Mouse (Mus musculus): Measurements from ENCODE around the gene Vhl. TPM values are rescaled to one million over a fixed set of nuclear protein-coding genes. Genes with fewer than 3 reads are reported as not detected.
A peak's percentile ranks its signal among the peaks of the same experiment; 100 is the strongest.

Gene Vhl
- total RNA-seq (2022), result 10 to 100 TPM; 41.0 to 50.5 (median 47.0) TPM

GRCm38 (mm10) chr6:113623941-113624751 lies at the start of gene Vhl:
Gene Vhl, plus strand, starts transcription at chr6:113623959.
- DNase-seq (ENCODE audit: low spot score in 2 of 2), result peak; percentile 82

GRCm38 (mm10) chr6:113576044-113576443 lies 47.7 kb upstream of the Vhl start:
- peak; percentile 32 to 51 for DNase-seq (ENCODE audit: low spot score in 2 of 2)

GRCm38 (mm10) chr6:113579306-113579705 lies 44.5 kb upstream of the Vhl start:
- DNase-seq (ENCODE audit: low spot score in 2 of 2), result no peak

GRCm38 (mm10) chr6:113583023-113583422 lies 40.7 kb upstream of the Vhl start:
- DNase-seq (ENCODE audit: low spot score in 2 of 2), result no peak

GRCm38 (mm10) chr6:113585065-113585464 lies 38.7 kb upstream of the Vhl start:
- no peak for DNase-seq (ENCODE audit: low spot score in 2 of 2)

- DNase-seq (ENCODE audit: low spot score in 2 of 2), result no peak
Measured at GRCm38 (mm10) chr6:113586466-113587183, 37.1 kb upstream of the Vhl start.

- DNase-seq (ENCODE audit: low spot score in 2 of 2), result no peak
Measured at GRCm38 (mm10) chr6:113592637-113593036, 31.1 kb upstream of the Vhl start.

GRCm38 (mm10) chr6:113597945-113598344 lies 25.8 kb upstream of the Vhl start:
- DNase-seq (ENCODE audit: low spot score in 2 of 2), result no peak

- DNase-seq (ENCODE audit: low spot score in 2 of 2), result no peak
Measured at GRCm38 (mm10) chr6:113599833-113600232, 23.9 kb upstream of the Vhl start.

- no peak for DNase-seq (ENCODE audit: low spot score in 2 of 2)
Measured at GRCm38 (mm10) chr6:113600543-113601139, 23.1 kb upstream of the Vhl start, which contains the start of gene Fancd2os. Gene Fancd2os, minus strand, starts transcription at chr6:113600715.

- DNase-seq (ENCODE audit: low spot score in 2 of 2), result no peak
Measured at GRCm38 (mm10) chr6:113602821-113603220, 20.9 kb upstream of the Vhl start.

GRCm38 (mm10) chr6:113603993-113604392 lies 19.8 kb upstream of the Vhl start:
- DNase-seq (ENCODE audit: low spot score in 2 of 2), result no peak

GRCm38 (mm10) chr6:113604432-113605223 lies 19.1 kb upstream of the Vhl start, which contains the start of gene Brk1:
Gene Brk1, plus strand, starts transcription at chr6:113604772.
- peak; percentile 89 to 91 for DNase-seq (ENCODE audit: low spot score in 2 of 2)

- DNase-seq (ENCODE audit: low spot score in 2 of 2), result no peak
Measured at GRCm38 (mm10) chr6:113605224-113605545, 18.6 kb upstream of the Vhl start.

GRCm38 (mm10) chr6:113608871-113609270 lies 14.9 kb upstream of the Vhl start:
- DNase-seq (ENCODE audit: low spot score in 2 of 2), result no peak

- DNase-seq (ENCODE audit: low spot score in 2 of 2), result no peak
Measured at GRCm38 (mm10) chr6:113609293-113609692, 14.5 kb upstream of the Vhl start.

GRCm38 (mm10) chr6:113612258-113612969 lies 11.3 kb upstream of the Vhl start:
- DNase-seq (ENCODE audit: low spot score in 2 of 2), result no peak

- DNase-seq (ENCODE audit: low spot score in 2 of 2), result no peak
Measured at GRCm38 (mm10) chr6:113614152-113614551, 9.6 kb upstream of the Vhl start.

GRCm38 (mm10) chr6:113614997-113615396 lies 8.8 kb upstream of the Vhl start:
- DNase-seq (ENCODE audit: low spot score in 2 of 2), result no peak

GRCm38 (mm10) chr6:113615489-113615888 lies 8.3 kb upstream of the Vhl start:
- no peak for DNase-seq (ENCODE audit: low spot score in 2 of 2)

- no peak for DNase-seq (ENCODE audit: low spot score in 2 of 2)
Measured at GRCm38 (mm10) chr6:113623386-113623785, 373 bp upstream of the Vhl start.
